11 mouse cellular contexts compared by ENCODE assay signal in genomic region chr3:147707401-147707801, GRCm38 (mm10).
DNase-seq lines count a peak whose midpoint lies in the region; ATAC-seq and TF ChIP-seq lines count a peak whose summit lies in the region.
"Had no signal": no experiment of that assay in that cellular context is flagged by ENCODE, and none has a peak within 500 bp of the region (broad histone marks: within the 10 kb centered on the region; RNA-seq: fewer than 3 reads in every experiment).

No protein-coding gene starts in this region.

- no peaks in the 10 kb centered on the region for H3K9me3 ChIP-seq in kidney, embryonic 14.5 days (ENCODE audit: control insufficient read depth, low read length)
- no peaks in the 10 kb centered on the region for H3K9me3 ChIP-seq in stomach, embryonic 16.5 days (replicated peaks; ENCODE audit: control insufficient read depth, low read length)
- H3K9me3 ChIP-seq in stomach, postnatal 0 days (ENCODE audit: control insufficient read depth, low read length), result no peaks in the 10 kb centered on the region
- no peaks in the 10 kb centered on the region for H3K9me3 ChIP-seq in limb, embryonic 12.5 days
- H3K9me3 ChIP-seq: heart, embryonic 13.5 days had no signal

- no peak overlapping the region for H3K9ac ChIP-seq in kidney, embryonic 14.5 days (ENCODE audit: low read depth, low read length)
- no peak overlapping the region for H3K9ac ChIP-seq in stomach, embryonic 16.5 days (ENCODE audit: low read length)
- H3K9ac ChIP-seq in stomach, postnatal 0 days (ENCODE audit: low read length), result no peak overlapping the region
- H3K9ac ChIP-seq in limb, embryonic 12.5 days (replicated peaks), result no peak overlapping the region
- H3K9ac ChIP-seq: heart, embryonic 13.5 days had no signal

- no peaks in the 10 kb centered on the region for H3K4me1 ChIP-seq in kidney, embryonic 14.5 days (ENCODE audit: control insufficient read depth, insufficient read depth, low read length)
- peaks cover 7% of the 10 kb centered on the region; the same call in 1 of the 2 replicates for H3K4me1 ChIP-seq in stomach, embryonic 16.5 days (ENCODE audit: control insufficient read depth, insufficient read depth, low read length)
- H3K4me1 ChIP-seq in stomach, postnatal 0 days (replicated peaks; ENCODE audit: control insufficient read depth, insufficient read depth), result no peaks in the 10 kb centered on the region
- H3K4me1 ChIP-seq in limb, embryonic 12.5 days (replicated peaks), result peaks cover 12% of the 10 kb centered on the region; the same call in 1 of the 2 replicates

- ATAC-seq in kidney, embryonic 14.5 days (ENCODE audit: low FRiP score, low TSS enrichment), result peak; percentile 32; the same call in 1 of the 2 replicates
- ATAC-seq in stomach, embryonic 16.5 days (ENCODE audit: insufficient read depth, low FRiP score), result peak; percentile 44; the same call in 1 of the 2 replicates
- no peak for ATAC-seq in stomach, postnatal 0 days (ENCODE audit: low FRiP score, low TSS enrichment)
- ATAC-seq in limb, embryonic 12.5 days (ENCODE audit: insufficient number of reproducible peaks, insufficient read depth, low FRiP score, low TSS enrichment, low read depth), result peak; percentile 90

- TF ChIP-seq EP300 in stomach, postnatal 0 days (optimal IDR thresholded peaks at IDR 0.05), result no peak

- H3K36me3 ChIP-seq in kidney, embryonic 14.5 days (ENCODE audit: control insufficient read depth, insufficient read depth, low read length), result no peaks in the 10 kb centered on the region
- H3K36me3 ChIP-seq in stomach, embryonic 16.5 days (ENCODE audit: control insufficient read depth, insufficient read depth, low read length), result no peaks in the 10 kb centered on the region
- no peaks in the 10 kb centered on the region for H3K36me3 ChIP-seq in stomach, postnatal 0 days (ENCODE audit: control insufficient read depth, insufficient read depth, low read length)
- no peaks in the 10 kb centered on the region for H3K36me3 ChIP-seq in limb, embryonic 12.5 days
- H3K36me3 ChIP-seq: heart, embryonic 13.5 days had no signal

- 39% methylated on average over 4 of the region's 4 CpGs for WGBS in kidney, embryonic 14.5 days
- 8% methylated on average over 4 of the region's 4 CpGs for WGBS in stomach, embryonic 16.5 days
- WGBS in stomach, postnatal 0 days, result 14% methylated on average over 4 of the region's 4 CpGs
- WGBS in limb, embryonic 12.5 days, result 8% methylated on average over 4 of the region's 4 CpGs

- no peaks in the 10 kb centered on the region for H3K27me3 ChIP-seq in kidney, embryonic 14.5 days (ENCODE audit: control insufficient read depth, insufficient read depth, low read length)
- no peaks in the 10 kb centered on the region for H3K27me3 ChIP-seq in stomach, embryonic 16.5 days (ENCODE audit: control insufficient read depth, insufficient read depth, low read length)
- no peaks in the 10 kb centered on the region for H3K27me3 ChIP-seq in stomach, postnatal 0 days (ENCODE audit: control insufficient read depth, insufficient read depth, low read length)
- H3K27me3 ChIP-seq in limb, embryonic 12.5 days, result no peaks in the 10 kb centered on the region
- H3K27me3 ChIP-seq: heart, embryonic 13.5 days had no signal

- no peak for TF ChIP-seq CTCF in stomach, postnatal 0 days (IDR thresholded peaks at IDR 0.05; ENCODE audit: low read depth)

- DNase-seq in kidney, adult 11 months, result no peak
- no peak for DNase-seq in stomach, postnatal 0 days (ENCODE audit: low spot score)
- no peak for DNase-seq in liver
- no peak for DNase-seq in thymus, postnatal 0 days (ENCODE audit: low spot score)
- DNase-seq in cerebellum, postnatal 14 days, result no peak
- DNase-seq: cerebellum, adult 9-11 months had no signal

- no peak overlapping the region for H3K4me2 ChIP-seq in kidney, embryonic 14.5 days (replicated peaks; ENCODE audit: low read depth, low read length)
- H3K4me2 ChIP-seq in stomach, embryonic 16.5 days (ENCODE audit: low read depth, low read length), result 0 out of 2 replicates have a peak overlapping the region, but pooled peaks have one; percentile 2
- H3K4me2 ChIP-seq in stomach, postnatal 0 days (replicated peaks; ENCODE audit: low read depth), result no peak overlapping the region
- peak overlapping the region; percentile 4; the same call in 1 of the 2 replicates for H3K4me2 ChIP-seq in limb, embryonic 12.5 days
- H3K4me2 ChIP-seq: heart, embryonic 13.5 days had no signal

- H3K4me3 ChIP-seq in kidney, embryonic 14.5 days (ENCODE audit: low read length), result no peak overlapping the region
- H3K4me3 ChIP-seq in stomach, embryonic 16.5 days (replicated peaks; ENCODE audit: low read length), result no peak overlapping the region
- H3K4me3 ChIP-seq in stomach, postnatal 0 days (ENCODE audit: low read depth, low read length), result no peak overlapping the region
- H3K4me3 ChIP-seq in limb, embryonic 12.5 days (replicated peaks), result no peak overlapping the region
- H3K4me3 ChIP-seq: heart, embryonic 13.5 days had no signal

- H3K27ac ChIP-seq in kidney, embryonic 14.5 days (ENCODE audit: low read depth, low read length), result no peak overlapping the region
- no peak overlapping the region for H3K27ac ChIP-seq in stomach, embryonic 16.5 days (ENCODE audit: low read length)
- H3K27ac ChIP-seq in stomach, postnatal 0 days (replicated peaks), result no peak overlapping the region
- peak overlapping the region; percentile 59 for H3K27ac ChIP-seq in limb, embryonic 12.5 days
- H3K27ac ChIP-seq: heart, embryonic 13.5 days; macrophage had no signal

Comparison
In these comparisons a context has a peak if more than half of its experiments do, and no peak if none do; other contexts are left out.
1. H3K4me2 ChIP-seq: peak in stomach, embryonic 16.5 days (single experiment) and limb, embryonic 12.5 days (single experiment); none in kidney, embryonic 14.5 days (single experiment) and stomach, postnatal 0 days (single experiment).